Mouse (Mus musculus): ENCODE measurements around the gene Cmtr2.

The Cmtr2 gene

GRCm38 (mm10) chr8:110215365-110215764, at the start of gene Cmtr2:
TSS of gene Cmtr2 (plus strand) at chr8:110215665.
- no peak for DNase-seq (ENCODE audit: low spot score in 2 of 2)

- DNase-seq (ENCODE audit: low spot score in 2 of 2): no peak
Observed at GRCm38 (mm10) chr8:110166270-110166669, 49.2 kb upstream of the Cmtr2 start.

GRCm38 (mm10) chr8:110168046-110168445, 47.4 kb upstream of the Cmtr2 start, which contains the start of gene Calb2:
TSS of gene Calb2 (minus strand) at chr8:110168210.
- DNase-seq (ENCODE audit: low spot score in 2 of 2): no peak

- no peak for DNase-seq (ENCODE audit: low spot score in 2 of 2)
Observed at GRCm38 (mm10) chr8:110172161-110172560, 43.3 kb upstream of the Cmtr2 start.

- no peak for DNase-seq (ENCODE audit: low spot score in 2 of 2)
Observed at GRCm38 (mm10) chr8:110174826-110175225, 40.6 kb upstream of the Cmtr2 start.

GRCm38 (mm10) chr8:110177359-110178155, 37.9 kb upstream of the Cmtr2 start:
- no peak for DNase-seq (ENCODE audit: low spot score in 2 of 2)

- DNase-seq (ENCODE audit: low spot score in 2 of 2): no peak
Observed at GRCm38 (mm10) chr8:110182735-110183367, 32.6 kb upstream of the Cmtr2 start.

GRCm38 (mm10) chr8:110183748-110184147, 31.7 kb upstream of the Cmtr2 start:
- DNase-seq (ENCODE audit: low spot score in 2 of 2): no peak

GRCm38 (mm10) chr8:110185538-110185937, 29.9 kb upstream of the Cmtr2 start:
- DNase-seq (ENCODE audit: low spot score in 2 of 2): no peak

GRCm38 (mm10) chr8:110188961-110189750, 26.3 kb upstream of the Cmtr2 start:
- no peak for DNase-seq (ENCODE audit: low spot score in 2 of 2)

GRCm38 (mm10) chr8:110196678-110197077, 18.8 kb upstream of the Cmtr2 start:
- no peak for DNase-seq (ENCODE audit: low spot score in 2 of 2)

GRCm38 (mm10) chr8:110201806-110202205, 13.7 kb upstream of the Cmtr2 start:
- DNase-seq (ENCODE audit: low spot score in 2 of 2): no peak

- DNase-seq (ENCODE audit: low spot score in 2 of 2): no peak
Observed at GRCm38 (mm10) chr8:110216253-110216652, 788 bp downstream of the Cmtr2 start.

GRCm38 (mm10) chr8:110217198-110217597, 1.7 kb downstream of the Cmtr2 start:
- DNase-seq (ENCODE audit: low spot score in 2 of 2): no peak

- peak; percentile 91 to 92 for DNase-seq (ENCODE audit: low spot score in 2 of 2)
Observed at GRCm38 (mm10) chr8:110217681-110218131, 2.2 kb downstream of the Cmtr2 start.

GRCm38 (mm10) chr8:110218511-110218910, 3.0 kb downstream of the Cmtr2 start:
- DNase-seq (ENCODE audit: low spot score in 2 of 2): no peak

GRCm38 (mm10) chr8:110220936-110221335, 5.5 kb downstream of the Cmtr2 start:
- no peak for DNase-seq (ENCODE audit: low spot score in 2 of 2)

GRCm38 (mm10) chr8:110230803-110231202, 15.3 kb downstream of the Cmtr2 start:
- DNase-seq (ENCODE audit: low spot score in 2 of 2): no peak

GRCm38 (mm10) chr8:110242278-110243177, 27.1 kb downstream of the Cmtr2 start:
- no peak for DNase-seq (ENCODE audit: low spot score in 2 of 2)

- no peak for DNase-seq (ENCODE audit: low spot score in 2 of 2)
Observed at GRCm38 (mm10) chr8:110244566-110244965, 29.1 kb downstream of the Cmtr2 start.

- DNase-seq (ENCODE audit: low spot score in 2 of 2): no peak
Observed at GRCm38 (mm10) chr8:110247238-110247637, 31.8 kb downstream of the Cmtr2 start.

Measured in spleen, postnatal 14 days (tissue).